Mouse (Mus musculus): ENCODE data around the gene Rnf207.

Rnf207 gene

GRCm38 (mm10) chr4:152328691-152329090 is 9.9 kb upstream of the Rnf207 start:
- DNase-seq (ENCODE audit: low spot score in 2 of 2): no peak

GRCm38 (mm10) chr4:152326543-152326942 is 7.8 kb upstream of the Rnf207 start:
- no peak for DNase-seq (ENCODE audit: low spot score in 2 of 2)

DNA sequence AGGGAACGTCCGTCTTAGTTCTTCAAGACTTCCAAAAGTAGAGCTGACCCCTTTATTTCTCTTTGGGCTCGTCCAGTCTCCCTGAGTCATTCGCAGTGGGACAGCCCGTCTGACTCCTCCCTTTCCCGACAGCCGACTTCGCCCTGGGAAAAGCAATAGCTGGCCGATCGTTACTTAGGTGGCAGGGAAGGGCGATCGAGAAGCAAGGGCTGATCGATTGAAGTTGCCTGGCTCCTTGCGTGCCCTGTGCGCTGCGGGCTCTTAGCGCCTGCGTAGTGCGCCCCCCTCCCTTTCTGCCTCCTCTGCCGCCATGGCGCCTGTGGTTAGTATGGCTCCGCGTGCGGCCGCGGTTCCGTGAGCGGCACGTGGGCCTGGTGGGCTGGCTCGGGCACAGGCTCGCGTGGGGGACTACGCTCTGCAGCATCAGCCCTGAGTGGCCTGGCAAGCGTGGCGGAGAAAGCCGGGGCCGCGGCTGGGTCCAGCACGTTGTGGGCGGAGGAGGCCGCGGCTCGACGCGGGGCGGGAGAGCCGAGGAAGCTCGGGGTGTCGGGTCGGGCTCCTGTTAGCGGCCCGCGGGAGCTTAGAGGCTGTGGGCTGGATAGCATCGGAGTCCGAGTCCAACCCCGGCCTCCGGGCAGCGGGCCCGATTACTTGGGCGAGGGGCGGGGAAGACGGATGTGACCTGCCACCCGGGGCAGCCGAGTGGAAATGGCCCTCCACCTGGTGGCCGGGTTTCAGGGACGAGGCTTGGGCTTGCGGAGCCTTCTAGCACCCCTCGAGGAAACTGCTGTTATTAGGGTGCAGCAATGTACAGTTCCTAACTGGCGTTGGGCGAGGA is 7.0 kb upstream of the Rnf207 start, which contains the start of gene Rpl22:
Gene Rpl22 (plus strand): TSS at position 169 of the 838 bp plus-strand sequence.
- peak; percentile 94 to 95 for DNase-seq (ENCODE audit: low spot score in 2 of 2)

DNA sequence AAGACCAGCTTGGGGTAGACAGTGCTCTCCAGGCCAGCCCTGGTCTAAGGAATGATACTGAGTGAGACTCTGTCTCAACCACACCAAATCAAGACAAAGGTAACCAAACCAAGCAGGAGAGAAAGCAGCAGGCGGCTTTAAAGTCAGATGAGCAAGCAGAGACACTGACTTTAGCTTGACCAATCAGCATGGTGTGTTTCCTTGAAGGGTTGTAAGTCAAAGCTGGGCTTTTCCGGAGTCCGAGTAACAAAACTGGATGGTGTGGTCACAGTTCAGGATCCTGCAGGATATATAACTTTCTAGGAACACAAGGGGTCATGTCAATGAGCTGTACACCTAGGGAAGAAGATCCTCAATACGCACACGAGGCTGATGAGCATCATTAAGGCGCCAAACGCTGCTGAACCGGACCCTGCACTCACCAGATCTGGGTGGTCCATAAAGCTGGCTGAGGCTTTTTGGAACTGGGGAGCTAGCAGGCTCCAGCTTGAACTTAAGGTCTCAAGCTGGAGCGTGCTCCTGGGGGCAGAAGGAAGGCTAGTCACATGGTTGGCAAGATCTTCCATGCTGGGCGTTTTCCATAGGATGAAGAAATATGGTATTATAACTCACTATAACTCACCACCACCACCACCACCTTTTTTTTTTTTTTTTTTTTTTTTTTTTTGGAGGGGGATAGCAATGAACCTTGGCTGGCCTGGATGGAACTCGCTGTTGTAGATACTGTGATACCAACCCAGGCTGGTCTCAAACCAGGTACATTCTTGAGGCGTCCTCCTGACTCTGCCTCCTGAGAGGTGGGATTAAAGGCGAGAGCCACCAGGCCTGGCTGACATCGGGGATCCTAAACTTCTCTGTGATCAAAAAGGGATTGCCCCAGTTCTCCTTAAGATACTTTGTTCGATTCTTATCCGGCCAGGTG is 6.1 kb upstream of the Rnf207 start:
- DNase-seq (ENCODE audit: low spot score in 2 of 2): no peak

DNA sequence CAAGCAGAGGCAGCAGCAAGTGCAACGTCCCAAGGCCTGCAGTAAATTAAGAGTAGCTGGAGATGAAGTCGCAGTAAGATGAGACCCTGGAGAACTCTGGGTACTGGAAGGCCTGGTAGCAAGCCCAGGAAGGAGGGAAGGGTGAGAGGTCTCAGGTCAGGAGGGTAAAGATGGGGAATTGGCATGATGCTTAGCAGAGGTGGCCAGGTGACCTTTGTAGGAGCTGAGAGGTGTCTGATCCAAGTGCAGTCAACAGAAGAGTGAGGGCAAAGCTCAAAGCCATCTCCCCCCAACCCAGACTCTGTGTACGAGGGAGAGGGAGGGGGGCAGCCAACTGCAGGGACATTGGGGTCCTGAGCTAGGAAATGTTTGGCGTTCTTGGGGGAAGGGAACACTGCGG is 2.7 kb upstream of the Rnf207 start:
- no peak for DNase-seq (ENCODE audit: low spot score in 2 of 2)

- DNase-seq (ENCODE audit: low spot score in 2 of 2): peak; percentile 48 to 51
Observed at GRCm38 (mm10) chr4:152317631-152318033, 1.2 kb downstream of the Rnf207 start.

GRCm38 (mm10) chr4:152315498-152316213 is 3.1 kb downstream of the Rnf207 start:
- DNase-seq (ENCODE audit: low spot score in 2 of 2): no peak

- no peak for DNase-seq (ENCODE audit: low spot score in 2 of 2)
Observed at GRCm38 (mm10) chr4:152313934-152314333, 4.9 kb downstream of the Rnf207 start.

DNA sequence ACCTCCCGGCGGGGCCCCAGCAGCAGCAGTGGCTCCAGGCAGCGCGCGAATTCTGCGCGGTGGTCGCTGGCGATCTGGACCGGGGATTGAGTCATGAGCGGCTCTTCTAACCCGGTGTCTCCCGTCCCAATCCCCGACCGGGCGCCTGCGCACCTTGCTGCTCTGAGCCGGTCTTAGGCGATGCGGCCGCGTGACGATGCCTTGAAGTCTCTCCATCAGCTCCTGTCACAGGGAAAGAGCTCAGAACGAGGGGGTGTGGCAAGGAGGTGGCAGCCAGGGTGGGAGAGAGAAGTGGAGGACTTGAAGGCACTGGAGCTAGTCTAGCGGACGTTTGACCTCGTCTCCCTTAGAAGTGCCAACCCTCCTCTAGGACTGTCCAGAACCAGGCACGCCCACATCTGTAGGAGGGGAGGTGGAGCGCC is 5.6 kb downstream of the Rnf207 start:
- DNase-seq (ENCODE audit: low spot score in 2 of 2): no peak

DNA sequence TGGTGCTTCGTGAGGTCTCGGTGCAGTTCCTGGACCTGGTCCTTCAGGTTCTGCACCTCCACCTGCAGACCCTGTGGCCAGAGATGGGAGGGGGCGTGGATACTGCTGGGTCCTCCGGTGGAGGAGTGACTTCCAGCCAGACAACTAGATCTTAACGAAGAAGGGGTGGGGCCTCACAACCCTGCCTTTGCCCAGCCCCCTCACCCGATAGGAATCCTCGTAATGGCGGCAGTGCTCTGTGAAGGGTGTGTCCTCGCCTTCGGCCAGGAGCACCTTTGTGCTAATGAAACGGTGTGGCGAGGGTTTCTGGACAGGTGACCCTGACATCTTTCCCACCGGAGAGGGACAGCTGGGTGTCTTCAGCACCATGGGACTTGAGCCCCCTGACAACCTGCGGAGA is 6.6 kb downstream of the Rnf207 start:
- DNase-seq (ENCODE audit: low spot score in 2 of 2): no peak

- DNase-seq (ENCODE audit: low spot score in 2 of 2): no peak
Observed at GRCm38 (mm10) chr4:152307542-152307941, 11.3 kb downstream of the Rnf207 start.

DNA sequence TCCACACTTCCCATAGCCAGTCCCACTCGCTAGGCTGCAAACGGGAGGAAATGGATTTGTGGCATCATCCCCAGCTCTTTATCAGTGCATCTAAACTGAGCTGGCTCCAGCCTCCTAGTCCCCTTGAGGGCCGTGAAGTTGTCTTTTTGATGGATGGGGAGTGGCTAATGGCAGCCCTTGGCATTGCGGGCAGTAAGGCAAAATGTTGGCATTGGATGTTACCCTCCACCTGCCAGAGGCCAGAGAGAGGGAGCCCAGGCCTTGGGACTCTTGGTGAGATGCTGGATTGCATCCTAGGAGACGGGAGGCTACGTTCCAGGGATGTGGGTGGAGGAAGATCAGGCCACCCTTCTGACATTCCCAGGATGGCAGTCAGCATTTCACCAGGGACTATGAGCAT is 12.8 kb downstream of the Rnf207 start:
- DNase-seq (ENCODE audit: low spot score in 2 of 2): no peak

DNA sequence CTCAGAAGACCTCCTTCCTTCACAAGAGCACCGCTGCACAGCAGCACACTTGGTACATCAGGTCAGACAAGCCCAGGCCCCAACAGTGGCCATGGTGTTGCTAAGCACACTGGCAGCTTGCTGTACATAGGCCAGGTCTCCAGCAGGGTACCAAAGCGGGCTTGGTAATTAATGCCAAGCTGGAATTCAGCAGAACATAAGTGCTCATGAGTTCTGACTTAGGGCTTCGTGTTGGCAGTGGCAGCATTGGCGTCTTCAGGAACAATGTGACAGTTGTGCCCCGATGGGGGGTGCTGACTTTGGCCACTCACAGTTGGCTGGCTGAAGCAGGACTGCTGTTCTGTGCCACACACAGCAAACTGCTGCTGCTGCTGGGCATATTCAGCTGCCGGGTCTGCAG is 14.1 kb downstream of the Rnf207 start:
- DNase-seq (ENCODE audit: low spot score in 2 of 2): no peak

DNA sequence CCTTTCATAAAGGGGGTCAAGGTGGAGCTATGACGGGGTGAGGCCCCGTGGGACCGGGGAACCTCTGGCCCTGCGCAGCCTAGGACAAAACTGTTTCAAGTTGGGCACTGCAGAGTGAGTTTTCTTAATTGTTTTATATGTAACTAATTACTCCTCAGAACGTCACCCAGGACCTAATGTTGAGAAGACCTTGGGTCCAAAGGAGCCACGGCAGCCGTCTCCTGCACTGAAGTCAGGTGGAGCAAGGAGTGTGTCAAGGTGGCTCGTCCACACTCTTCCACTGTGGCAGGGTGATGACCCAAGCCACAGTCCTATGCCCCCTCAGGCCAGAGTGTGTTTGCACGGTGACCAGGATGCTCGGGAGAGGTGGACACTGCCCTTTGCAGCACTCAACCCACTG is 15.6 kb downstream of the Rnf207 start:
- no peak for DNase-seq (ENCODE audit: low spot score in 2 of 2)

DNA sequence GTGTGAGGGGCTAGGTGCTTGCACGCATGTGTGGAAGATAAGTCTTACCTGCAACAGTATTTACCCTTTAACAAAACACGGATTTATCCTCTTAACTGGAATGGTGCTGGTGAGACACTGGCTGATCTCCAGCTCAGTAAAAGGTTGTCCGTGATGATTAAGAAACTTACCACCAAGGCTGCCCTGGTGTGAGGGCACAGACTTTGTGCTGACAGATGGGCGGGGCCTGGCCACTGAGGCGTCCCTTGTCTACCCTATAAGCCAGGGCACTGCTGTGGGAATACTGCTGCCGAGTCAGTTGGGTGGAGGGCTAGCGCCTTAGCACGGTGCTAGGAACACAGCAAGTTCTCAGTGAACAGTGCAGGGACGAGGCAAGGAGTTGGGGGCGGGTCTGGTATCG is 16.8 kb downstream of the Rnf207 start:
- no peak for DNase-seq (ENCODE audit: low spot score in 2 of 2)

DNA sequence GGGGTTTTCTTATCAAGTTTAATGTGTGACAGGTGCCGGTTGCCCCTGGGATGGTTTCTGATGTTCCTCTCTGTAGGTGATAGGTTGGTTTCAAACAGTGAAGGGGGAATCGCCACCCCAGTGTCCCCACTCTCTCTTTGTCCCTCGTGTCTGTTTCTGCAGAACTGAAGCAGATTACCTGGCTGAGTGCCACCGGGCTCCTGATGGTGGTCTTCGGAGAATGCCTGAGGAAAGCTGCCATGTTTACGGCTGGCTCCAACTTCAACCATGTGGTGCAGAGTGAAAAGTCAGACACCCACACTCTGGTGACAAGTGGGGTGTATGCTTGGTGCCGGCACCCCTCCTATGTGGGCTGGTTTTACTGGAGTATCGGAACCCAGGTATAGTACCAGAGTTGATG is 18.4 kb downstream of the Rnf207 start:
- no peak for DNase-seq (ENCODE audit: low spot score in 2 of 2)

GRCm38 (mm10) chr4:152298836-152299235 is 20.0 kb downstream of the Rnf207 start:
- no peak for DNase-seq (ENCODE audit: low spot score in 2 of 2)

GRCm38 (mm10) chr4:152296874-152297861 is 21.6 kb downstream of the Rnf207 start, which contains the start of gene Icmt:
Gene Icmt, plus strand, starts transcription at chr4:152297227.
- peak; percentile 96 to 99 for DNase-seq (ENCODE audit: low spot score in 2 of 2)

DNA sequence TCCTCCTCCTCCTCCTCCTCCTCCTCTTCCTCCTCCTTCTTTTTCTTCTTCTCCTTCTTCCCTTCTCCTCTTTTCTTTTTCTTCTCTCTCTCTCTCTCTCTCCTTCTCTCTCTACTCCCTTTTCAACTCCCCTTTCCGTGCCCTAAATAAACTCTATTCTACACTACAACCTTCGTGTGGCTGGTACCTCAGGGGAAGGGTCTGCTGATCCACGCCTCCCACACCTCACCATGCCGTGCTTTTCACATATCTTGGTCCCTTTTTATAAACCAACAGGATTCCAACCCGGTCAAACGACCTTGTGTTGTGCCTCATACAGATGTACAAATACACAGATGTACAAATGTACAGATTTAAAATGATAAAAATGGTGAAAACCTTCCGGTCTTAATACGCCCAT is 22.4 kb downstream of the Rnf207 start:
- no peak for DNase-seq (ENCODE audit: low spot score in 2 of 2)

DNA sequence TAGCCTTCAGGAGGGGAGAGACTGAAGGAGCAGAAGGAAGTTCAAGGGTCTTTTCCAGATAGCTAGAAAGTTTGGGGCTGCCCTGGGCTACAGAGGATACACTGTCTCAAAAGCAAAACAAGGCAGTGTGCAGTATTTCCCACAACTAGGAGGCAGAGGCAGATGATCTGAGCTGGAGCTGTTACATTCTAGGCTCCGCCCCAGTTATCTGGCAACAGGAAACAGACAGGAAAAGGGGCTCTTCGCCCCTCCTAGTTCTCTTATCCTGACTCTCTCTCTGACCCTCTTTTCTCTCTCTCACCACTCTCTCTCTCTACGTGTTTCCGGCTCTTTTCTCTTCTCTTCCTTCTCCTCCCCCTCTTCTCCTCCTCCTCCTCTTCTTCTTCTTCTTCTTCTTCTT is 22.9 kb downstream of the Rnf207 start:
- no peak for DNase-seq (ENCODE audit: low spot score in 2 of 2)

Measured in heart, adult 9 months (tissue).